Mouse (Mus musculus) CH12.LX (cell line): ENCODE measurements at regions not wholly inside any gene's neighbourhood (a gene's known extent, or its start where the extent isn't known, plus 50 kb on each side); places are given as distances from the start of the nearest gene placed in this dataset.

Source experiments
- DNase-seq: peaks from one replicate; pipeline ENCODE4 v3.0.0-alpha.2; 2013; ENCODE audit errors: extremely low read depth
- H3K27ac ChIP-seq: 2 replicates; pipeline ENCODE4 v1.5.1; 2012; ENCODE audit warnings: low read depth, mild to moderate bottlenecking, control low read depth, moderate library complexity; ENCODE audit not compliant: insufficient read depth
- H3K27me3 ChIP-seq: replicated peaks from 2 replicates; pipeline ENCODE3; 2012; ENCODE audit warnings: inconsistent platforms
- H3K36me3 ChIP-seq, 2 experiments: replicated peaks in 1 of 2; 2 replicates each; pipeline versions ENCODE3 to v1.6.1; 2012; ENCODE audit warnings: inconsistent platforms in 1 of 2, low read length in 1 of 2, mild to moderate bottlenecking in 1 of 2, mixed read lengths in 1 of 2, moderate library complexity in 1 of 2; ENCODE audit not compliant: control insufficient read depth in 1 of 2, insufficient read depth in 1 of 2
- H3K4me1 ChIP-seq, 2 experiments: 2 replicates each; pipeline ENCODE4 v1.6.1; 2012; ENCODE audit warnings: inconsistent platforms in 1 of 2, moderate library complexity in 1 of 2; ENCODE audit not compliant: insufficient read depth in 2 of 2, control insufficient read depth in 1 of 2
- H3K4me2 ChIP-seq: 2 replicates; pipeline ENCODE4 v1.6.1; 2012; ENCODE audit warnings: low read depth, mild to moderate bottlenecking, control low read depth; ENCODE audit not compliant: poor library complexity, insufficient read depth, severe bottlenecking
- H3K4me3 ChIP-seq, 3 experiments: fragments of 150-350 bp in 1 of 3; sonication (generic) in 1 of 3; replicated peaks in 1 of 3; 2 replicates each; pipeline versions ENCODE3 to v1.5.1; 2011 to 2012; ENCODE audit warnings: low read depth in 2 of 3, low read length in 2 of 3, mild to moderate bottlenecking in 2 of 3, moderate library complexity in 2 of 3, control low read depth in 1 of 3, improper control_type of control experiment in 1 of 3, inconsistent platforms in 1 of 3, mixed read lengths in 1 of 3; ENCODE audit not compliant: poor library complexity in 1 of 3
- H3K79me2 ChIP-seq: replicated peaks from 2 replicates; pipeline ENCODE4 v1.6.1; 2012; ENCODE audit warnings: mild to moderate bottlenecking, moderate library complexity; ENCODE audit not compliant: control insufficient read depth, poor library complexity, insufficient read depth, severe bottlenecking; ENCODE audit errors: extremely low read depth
- H3K9ac ChIP-seq: 2 replicates; pipeline ENCODE4 v1.6.1; 2012; ENCODE audit warnings: low read depth, mild to moderate bottlenecking, control low read depth, moderate library complexity; ENCODE audit not compliant: insufficient read depth
- H3K9me3 ChIP-seq: replicated peaks from 2 replicates; pipeline ENCODE3; 2012; ENCODE audit warnings: low read length, inconsistent platforms, mixed read lengths
- CHD2 ChIP-seq: IDR thresholded peaks from 2 replicates; pipeline ENCODE4 v1.6.1; 2011; ENCODE audit warnings: low read length, improper control_type of control experiment
- CTCF ChIP-seq, 2 experiments: IDR thresholded peaks in 1 of 2; conservative IDR thresholded peaks in 1 of 2; 2 replicates each; pipeline ENCODE4 v1.5.1; 2011 to 2012; ENCODE audit warnings: low read depth in 2 of 2, low read length in 2 of 2, improper control_type of control experiment in 1 of 2, inconsistent platforms in 1 of 2, mild to moderate bottlenecking in 1 of 2, moderate library complexity in 1 of 2
- E2F4 ChIP-seq: IDR thresholded peaks from 2 replicates; pipeline ENCODE4 v1.6.1; 2011; ENCODE audit warnings: low read depth, low read length, improper control_type of control experiment; ENCODE audit not compliant: insufficient replicate concordance
- ELF1 ChIP-seq: IDR thresholded peaks from 2 replicates; pipeline ENCODE4 v1.6.1; 2014; ENCODE audit warnings: low read depth, mild to moderate bottlenecking, inconsistent platforms, low read length, improper control_type of control experiment
- ETS1 ChIP-seq: conservative IDR thresholded peaks from 2 replicates; pipeline ENCODE4 v1.6.1; 2012; ENCODE audit warnings: low read depth, mild to moderate bottlenecking, inconsistent platforms, low read length, improper control_type of control experiment, moderate library complexity
- GABPA ChIP-seq: IDR thresholded peaks from 2 replicates; pipeline ENCODE4 v1.6.1; 2012; ENCODE audit warnings: low read depth, low read length, improper control_type of control experiment, inconsistent platforms; ENCODE audit not compliant: insufficient replicate concordance
- HCFC1 ChIP-seq: IDR thresholded peaks from 2 replicates; pipeline ENCODE4 v1.6.1; 2012; ENCODE audit warnings: low read depth, mild to moderate bottlenecking, inconsistent platforms, low read length, improper control_type of control experiment
- JUN ChIP-seq: IDR thresholded peaks from 2 replicates; pipeline ENCODE4 v1.6.1; 2011; ENCODE audit warnings: low read depth, mild to moderate bottlenecking, low read length, improper control_type of control experiment, moderate library complexity; ENCODE audit not compliant: insufficient read depth
- JUND ChIP-seq: conservative IDR thresholded peaks from 2 replicates; pipeline ENCODE4 v1.6.1; 2011; ENCODE audit warnings: low read depth, low read length, improper control_type of control experiment
- KAT2A ChIP-seq: IDR thresholded peaks from 2 replicates; pipeline ENCODE4 v1.6.1; 2012; ENCODE audit warnings: low read length, improper control_type of control experiment, inconsistent platforms; ENCODE audit not compliant: insufficient replicate concordance
- MAZ ChIP-seq: IDR thresholded peaks from 2 replicates; pipeline ENCODE4 v1.6.1; 2012; ENCODE audit warnings: low read depth, mild to moderate bottlenecking, inconsistent platforms, low read length, improper control_type of control experiment, moderate library complexity
- MEF2A ChIP-seq: IDR thresholded peaks from 2 replicates; pipeline ENCODE4 v1.6.1; 2014; ENCODE audit warnings: low read depth, mild to moderate bottlenecking, inconsistent platforms, low read length, improper control_type of control experiment, borderline replicate concordance
- MYC ChIP-seq: IDR thresholded peaks from 2 replicates; pipeline ENCODE4 v1.6.1; 2011; ENCODE audit warnings: low read depth, mild to moderate bottlenecking, improper control_type of control experiment, low read length
- NELFE ChIP-seq: IDR thresholded peaks from 2 replicates; pipeline ENCODE4 v1.6.1; 2011; ENCODE audit warnings: low read depth, low read length, improper control_type of control experiment
- RCOR1 ChIP-seq: conservative IDR thresholded peaks from 2 replicates; pipeline ENCODE4 v1.6.1; 2012; ENCODE audit warnings: low read depth, mild to moderate bottlenecking, inconsistent platforms, low read length, improper control_type of control experiment
- SMC3 ChIP-seq: IDR thresholded peaks from 2 replicates; pipeline ENCODE4 v1.6.1; 2011; ENCODE audit warnings: low read depth, low read length, improper control_type of control experiment
- TCF12 ChIP-seq: IDR thresholded peaks from 2 replicates; pipeline ENCODE4 v1.6.1; 2014; ENCODE audit warnings: low read depth, mild to moderate bottlenecking, inconsistent platforms, low read length, improper control_type of control experiment
- USF1 ChIP-seq: IDR thresholded peaks from 2 replicates; pipeline ENCODE4 v1.6.1; 2014; ENCODE audit warnings: low read depth, mild to moderate bottlenecking, inconsistent platforms, low read length, improper control_type of control experiment
- ZNF384 ChIP-seq: IDR thresholded peaks from 2 replicates; pipeline ENCODE4 v1.6.1; 2012; ENCODE audit warnings: low read depth, low read length, improper control_type of control experiment, inconsistent platforms
- dilution Hi-C: fragments of 300-500 bp; cut with MboI; formaldehyde crosslinking; loops from 2 replicates; pipeline ENCODE4 v1.14.3; 2020; ENCODE audit warnings: low sequenced_read_pairs; ENCODE audit not compliant: extremely low pct_unique_long_range_greater_than_20kb, extremely low pct_ligation_motif_present
- in situ Hi-C: fragments of 300-500 bp; cut with MboI; formaldehyde crosslinking; loops from 3 replicates; pipeline ENCODE4 v1.14.3; 2019; ENCODE audit warnings: low sequenced_read_pairs, low pct_ligation_motif_present, low pct_unique_long_range_greater_than_20kb, mixed read lengths

DNA sequence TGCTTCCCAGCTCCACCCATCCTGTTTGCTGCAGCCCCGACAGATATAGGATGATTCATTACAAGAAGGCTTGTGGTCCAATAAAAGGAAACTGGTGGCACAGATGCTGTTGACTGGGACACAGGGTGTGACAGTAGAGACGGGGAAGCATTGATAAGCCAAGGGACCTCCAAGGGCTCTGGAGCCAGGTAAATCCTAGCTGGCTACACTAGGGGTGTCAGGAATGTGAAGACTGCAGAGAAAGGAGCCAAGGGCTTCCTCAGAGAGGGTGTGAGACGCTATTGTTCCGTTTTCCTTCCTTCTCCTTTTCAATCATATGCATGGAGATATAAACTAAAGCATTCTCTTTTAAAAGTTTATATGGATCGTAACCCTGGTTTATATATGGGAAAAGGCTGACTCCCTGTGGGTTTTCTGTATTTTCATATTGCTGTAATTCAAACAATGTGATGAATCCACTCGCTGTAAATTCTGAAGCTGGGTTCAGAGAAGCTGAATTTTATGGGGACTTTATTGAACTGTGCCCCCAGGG lies 252.1 kb upstream of the Usp24 start:
- DNase-seq = peak; percentile 4
- Histone ChIP-seq H3K4me3 (no peak overlapping the region), H3K27me3 (peaks cover 68% of the 10 kb centered on the region), H3K79me2 (no peaks in the 10 kb centered on the region), H3K9ac (no peak overlapping the region), H3K4me1 (no peaks in the 10 kb centered on the region), H3K36me3 (no peaks in the 10 kb centered on the region), H3K9me3 (no peaks in the 10 kb centered on the region), H3K27ac (no peak overlapping the region), H3K4me2 (no peak overlapping the region)
- TF ChIP-seq E2F4 = no peak
- no peak for TF ChIP-seq MAZ
- no peak for TF ChIP-seq CHD2
- no peak for TF ChIP-seq GABPA
- no peak for TF ChIP-seq ETS1
- TF ChIP-seq SMC3 = no peak
- no peak for TF ChIP-seq HCFC1
- no peak for TF ChIP-seq JUN
- no peak for TF ChIP-seq CTCF (conservative IDR thresholded peaks at IDR 0.05 in 1 of 2, IDR thresholded peaks at IDR 0.05 in 1 of 2; ENCODE audit: low read depth in 2 of 2, low read length in 2 of 2)
- no peak for TF ChIP-seq MYC
- no peak for TF ChIP-seq USF1
- no peak for TF ChIP-seq ZNF384
- no peak for TF ChIP-seq JUND
- no peak for TF ChIP-seq TCF12
- no peak for TF ChIP-seq MEF2A
- no peak for TF ChIP-seq NELFE
- no peak for TF ChIP-seq ELF1
- TF ChIP-seq RCOR1 = no peak
- TF ChIP-seq KAT2A = no peak
- dilution Hi-C loops (no loop called here), in situ Hi-C loops (no loop called here)

DNA sequence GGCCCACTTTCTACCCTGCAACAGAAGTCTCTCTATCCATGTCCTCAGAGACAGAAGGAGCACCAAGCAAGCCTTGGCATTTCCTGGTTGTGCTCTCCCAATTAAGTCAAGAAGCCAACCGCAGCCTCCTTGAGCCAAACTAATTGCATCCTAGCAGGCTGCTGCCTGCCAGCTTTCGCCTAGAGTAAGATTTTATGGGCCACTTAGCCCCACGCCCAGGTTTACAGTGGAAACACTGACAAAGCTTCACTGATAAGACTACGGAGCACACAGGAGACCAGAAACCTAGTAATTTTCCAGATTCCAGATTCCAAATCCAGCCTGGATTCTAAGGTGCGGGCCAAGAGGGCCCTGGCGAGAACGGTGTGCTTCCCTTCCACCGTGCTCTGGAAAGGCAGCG lies 249.0 kb upstream of the Usp24 start:
- Histone ChIP-seq H3K4me2 (no peak overlapping the region), H3K79me2 (no peaks in the 10 kb centered on the region), H3K4me1 (no peaks in the 10 kb centered on the region), H3K27ac (no peak overlapping the region), H3K9ac (no peak overlapping the region), H3K36me3 (no peaks in the 10 kb centered on the region), H3K27me3 (peaks cover 87% of the 10 kb centered on the region), H3K9me3 (no peaks in the 10 kb centered on the region), H3K4me3 (no peak overlapping the region)
- dilution Hi-C loops (no loop called here), in situ Hi-C loops (no loop called here)
- TF ChIP-seq JUN = no peak
- no peak for DNase-seq
